Mouse (Mus musculus): ENCODE results near the gene Tmem119.

GRCm38 (mm10) chr5:113807712-113808111 is 7.4 kb upstream of the Tmem119 start:
- TF ChIP-seq CTCF (IDR thresholded peaks at IDR 0.05; ENCODE audit: extremely low read depth, insufficient read length, insufficient replicate concordance, low read depth, low read length) (no peak), POLR2A (IDR thresholded peaks at IDR 0.05; ENCODE audit: low read depth, low read length) (no peak)
